Mouse (Mus musculus) embryonic fibroblast, embryonic 13.5 days (primary cell): Measurements from ENCODE around the gene Cnih3.

Source experiments
- CTCF ChIP-seq: IDR thresholded peaks from 2 replicates; pipeline ENCODE4 v1.5.1; 2011; ENCODE audit warnings: mild to moderate bottlenecking, control low read depth, low read length, moderate library complexity, borderline replicate concordance; ENCODE audit not compliant: insufficient read depth
- POLR2A ChIP-seq: IDR thresholded peaks from 2 replicates; pipeline ENCODE4 v1.6.1; 2011; ENCODE audit warnings: low read depth, mild to moderate bottlenecking, control low read depth, low read length, moderate library complexity

GRCm38 (mm10) chr1:181334329-181335018, 18.0 kb upstream of the Cnih3 start:
- TF ChIP-seq POLR2A (no peak), CTCF (no peak)
